ENCODE assay signal across 8 mouse cellular contexts in the genomic region with DNA sequence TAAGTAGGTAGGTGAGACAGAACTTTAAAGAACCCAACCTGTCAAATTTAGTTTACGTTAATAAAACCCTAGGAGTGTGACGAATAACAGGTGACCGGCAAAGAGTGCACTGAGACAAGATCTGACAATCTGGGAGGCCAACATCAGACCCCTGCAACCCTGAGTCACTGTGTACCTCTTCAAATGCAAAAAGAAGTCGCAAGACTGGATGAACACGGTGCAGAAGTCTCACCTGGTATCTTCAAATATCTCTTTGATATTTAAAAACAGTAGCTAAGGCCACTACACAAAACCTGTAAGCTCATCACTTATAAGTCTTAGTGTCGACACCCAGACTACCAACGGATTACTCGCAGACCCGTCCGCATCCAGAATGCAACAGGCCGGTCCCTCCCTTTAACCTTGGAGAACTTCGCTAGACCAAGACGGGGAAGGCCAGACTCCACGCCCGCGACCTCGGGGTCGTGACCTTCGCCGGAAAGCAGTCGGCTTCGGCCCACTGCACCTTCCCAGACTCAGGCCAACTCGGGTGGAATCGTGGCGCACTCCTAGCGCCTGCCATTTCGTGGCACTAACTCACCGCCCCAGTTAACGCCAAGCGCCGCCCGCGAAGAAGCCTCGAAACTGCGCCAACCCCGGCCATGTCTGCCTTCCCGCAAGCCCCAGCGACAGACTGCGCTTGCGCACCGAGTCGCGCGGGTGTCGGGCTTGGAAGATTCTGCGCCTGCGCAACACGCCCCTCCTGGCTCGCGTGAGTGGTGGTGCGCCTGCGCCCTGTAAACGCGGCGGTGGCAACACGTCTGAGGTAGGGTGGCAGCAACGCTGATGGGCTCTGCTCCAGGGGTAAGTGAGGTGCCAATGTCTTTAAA. TPM values are rescaled to one million over a fixed set of nuclear protein-coding genes. Genes with fewer than 3 reads are reported as not detected.
A peak's percentile ranks its signal among the peaks of the same experiment; 100 is the strongest.
DNase-seq lines count a peak whose midpoint lies in the region; ATAC-seq lines count a peak whose summit lies in the region.

A gene (minus strand): TSS at position 715 of the 869 bp plus-strand sequence.
A gene (plus strand): TSS at position 744 of the 869 bp plus-strand sequence.

- H3K27ac ChIP-seq in brown adipose tissue, adult 24 weeks (replicated peaks; ENCODE audit: low read depth, low read length): peak within 1 kb of the TSS; percentile 99
- peak within 1 kb of the TSS; percentile 94 to 95 for H3K27ac ChIP-seq in heart, embryonic 14.5 days (replicated peaks in 1 of 2; ENCODE audit: control insufficient read depth in 1 of 2, insufficient read depth in 1 of 2, low read depth in 2 of 2, low read length in 2 of 2)
- peak within 1 kb of the TSS; percentile 89 for H3K27ac ChIP-seq in liver, embryonic 13.5 days
- peak within 1 kb of the TSS; percentile 64 for H3K27ac ChIP-seq in stomach, embryonic 16.5 days (ENCODE audit: low read length)

- ATAC-seq in heart, embryonic 14.5 days (ENCODE audit: insufficient number of reproducible peaks, insufficient read depth, low FRiP score, low read depth): peak; percentile 98
- peak; percentile 98 for ATAC-seq in liver, embryonic 13.5 days (ENCODE audit: low read depth)
- peak; percentile 98 for ATAC-seq in stomach, embryonic 16.5 days (ENCODE audit: insufficient read depth, low FRiP score)

- no peaks in the 10 kb centered on the region for H3K9me3 ChIP-seq in heart, embryonic 14.5 days (ENCODE audit: control insufficient read depth, low read length)
- no peaks in the 10 kb centered on the region for H3K9me3 ChIP-seq in liver, embryonic 13.5 days (replicated peaks)
- no peaks in the 10 kb centered on the region for H3K9me3 ChIP-seq in stomach, embryonic 16.5 days (replicated peaks; ENCODE audit: control insufficient read depth, low read length)

- peak within 1 kb of the TSS; percentile 92 for H3K9ac ChIP-seq in heart, embryonic 14.5 days (ENCODE audit: low read length)
- peak within 1 kb of the TSS; percentile 88 for H3K9ac ChIP-seq in liver, embryonic 13.5 days
- H3K9ac ChIP-seq in stomach, embryonic 16.5 days (ENCODE audit: low read length): peak within 1 kb of the TSS; percentile 90

- no peaks in the 10 kb centered on the region for H3K27me3 ChIP-seq in heart, embryonic 14.5 days (ENCODE audit: control insufficient read depth, insufficient read depth, low read length)
- H3K27me3 ChIP-seq in liver, embryonic 13.5 days: no peaks in the 10 kb centered on the region
- no peaks in the 10 kb centered on the region for H3K27me3 ChIP-seq in stomach, embryonic 16.5 days (ENCODE audit: control insufficient read depth, insufficient read depth, low read length)

- H3K4me2 ChIP-seq in heart, embryonic 14.5 days (ENCODE audit: low read length): peak within 1 kb of the TSS; percentile 84
- peak within 1 kb of the TSS; percentile 73 for H3K4me2 ChIP-seq in liver, embryonic 13.5 days
- peak within 1 kb of the TSS; percentile 80 for H3K4me2 ChIP-seq in stomach, embryonic 16.5 days (ENCODE audit: low read depth, low read length)

- H3K4me1 ChIP-seq in brown adipose tissue, adult 24 weeks (ENCODE audit: control insufficient read depth, insufficient read depth, insufficient read length, low read length): peaks cover 2% of the 10 kb centered on the region; the same call in 1 of the 2 replicates
- peaks cover 0 to 13% of the 10 kb centered on the region in 2 experiments; a peak in 2 of 4 replicates for H3K4me1 ChIP-seq in heart, embryonic 14.5 days (ENCODE audit: control insufficient read depth in 2 of 2, insufficient read depth in 2 of 2, low read length in 2 of 2)
- H3K4me1 ChIP-seq in liver, embryonic 13.5 days (replicated peaks): peaks cover 28% of the 10 kb centered on the region
- peaks cover 14% of the 10 kb centered on the region for H3K4me1 ChIP-seq in stomach, embryonic 16.5 days (ENCODE audit: control insufficient read depth, insufficient read depth, low read length)

- peak within 1 kb of the TSS; percentile 80 for H3K4me3 ChIP-seq in brown adipose tissue, adult 24 weeks (ENCODE audit: insufficient read depth, low read depth, low read length)
- H3K4me3 ChIP-seq in heart, embryonic 14.5 days (ENCODE audit: control insufficient read depth in 1 of 2, insufficient read depth in 1 of 2, low read depth in 1 of 2, low read length in 2 of 2): peak within 1 kb of the TSS; percentile 68 to 95
- H3K4me3 ChIP-seq in liver, embryonic 13.5 days (replicated peaks): peak within 1 kb of the TSS; percentile 74
- H3K4me3 ChIP-seq in stomach, embryonic 16.5 days (replicated peaks; ENCODE audit: low read length): peak within 1 kb of the TSS; percentile 77

- peak; percentile 100 for DNase-seq in CD4-positive, CD25-positive, alpha-beta regulatory T cell, adult 2 months (ENCODE audit: low read depth, low spot score)
- DNase-seq in fibroblast of lung, adult 2 months (ENCODE audit: low read depth): peak; percentile 93
- peak; percentile 97 for DNase-seq in kidney, postnatal 14 days
- DNase-seq in liver, embryonic 13.5 days: peak; percentile 98
- peak; percentile 99 for DNase-seq in neural tube, embryonic 10.5 days (ENCODE audit: extremely low spot score, low spot score)

- WGBS in heart, embryonic 14.5 days: under 1% methylated on average over 57 of the region's 57 CpGs
- WGBS in liver, embryonic 13.5 days (ENCODE audit: insufficient replicate concordance): 1% methylated on average over 57 of the region's 57 CpGs
- WGBS in stomach, embryonic 16.5 days: under 1% methylated on average over 57 of the region's 57 CpGs

- H3K36me3 ChIP-seq in heart, embryonic 14.5 days (ENCODE audit: control insufficient read depth, insufficient read depth, low read length): peaks cover 22% of the 10 kb centered on the region
- H3K36me3 ChIP-seq in liver, embryonic 13.5 days: peaks cover 20% of the 10 kb centered on the region
- peaks cover 5% of the 10 kb centered on the region; the same call in 1 of the 2 replicates for H3K36me3 ChIP-seq in stomach, embryonic 16.5 days (ENCODE audit: control insufficient read depth, insufficient read depth, low read length)

RNA-seq across cellular contexts. Expression of the first gene that starts in this region (rescaled TPM):
- polyA plus RNA-seq in brown adipose tissue, adult 24 weeks (2012; ENCODE audit: insufficient read depth, insufficient read length, missing spikeins): 1,578 and 1,653 TPM in 2 replicates
- polyA plus RNA-seq in heart, embryonic 14.5 days (2014; fragmentation: Nextera tagmentation; extraction: Ambion mirVana): 496 and 549 TPM in 2 replicates
- polyA plus RNA-seq in liver, embryonic 13.5 days (2015; fragmentation: Nextera tagmentation; extraction: Ambion mirVana): 164 and 183 TPM in 2 replicates
- 273 and 292 TPM in 2 replicates for polyA plus RNA-seq in stomach, embryonic 16.5 days (2015; fragmentation: Nextera tagmentation; extraction: Ambion mirVana)

RNA-seq across cellular contexts. Expression of the second gene that starts in this region (rescaled TPM):
- 36.3 and 51.4 TPM in 2 replicates for polyA plus RNA-seq in brown adipose tissue, adult 24 weeks (2012; ENCODE audit: insufficient read depth, insufficient read length, missing spikeins)
- polyA plus RNA-seq in heart, embryonic 14.5 days (2014; fragmentation: Nextera tagmentation; extraction: Ambion mirVana): 42.0 and 49.1 TPM in 2 replicates
- 22.3 and 31.7 TPM in 2 replicates for polyA plus RNA-seq in liver, embryonic 13.5 days (2015; fragmentation: Nextera tagmentation; extraction: Ambion mirVana)
- 53.2 and 60.8 TPM in 2 replicates for polyA plus RNA-seq in stomach, embryonic 16.5 days (2015; fragmentation: Nextera tagmentation; extraction: Ambion mirVana)

Comparison
In these comparisons a context has a peak if more than half of its experiments do, and no peak if none do; other contexts are left out.
1. Peak in every context shown above with its lines: DNase-seq, ATAC-seq, H3K4me3 ChIP-seq and H3K27ac ChIP-seq.